Mouse (Mus musculus): ENCODE data around the gene Vmn1r58.
"Not testable (repeated sequence)": the region's sequence is repeated elsewhere in the genome, so short reads cannot be mapped to it uniquely, and the experiment has no call there.

The Vmn1r58 gene

GRCm38 (mm10) chr7:5413296-5413695 is at the start of gene Vmn1r58:
Vmn1r58 (minus strand) TSS chr7:5413396.
- not testable (repeated sequence) for DNase-seq

- no peak for DNase-seq
These were observed 43.5 kb upstream of the Vmn1r58 start, which contains the start of gene Vmn1r59 for GRCm38 (mm10) chr7:5456674-5457073. Vmn1r59 (minus strand) TSS chr7:5456774.

GRCm38 (mm10) chr7:5454011-5454410 is 40.8 kb upstream of the Vmn1r58 start:
- DNase-seq: not testable (repeated sequence)

GRCm38 (mm10) chr7:5448627-5449026 is 35.4 kb upstream of the Vmn1r58 start:
- no peak for DNase-seq

- DNase-seq: no peak
These were observed 7.0 kb downstream of the Vmn1r58 start for GRCm38 (mm10) chr7:5406201-5406600.

GRCm38 (mm10) chr7:5366724-5367123 is 46.5 kb downstream of the Vmn1r58 start:
- no peak for DNase-seq

- no peak for DNase-seq
These were observed 49.6 kb downstream of the Vmn1r58 start for GRCm38 (mm10) chr7:5363599-5363998.

Data from cerebellum, adult 11 months (tissue).